Mouse (Mus musculus): ENCODE data around the gene Taf1d.

GRCm38 (mm10) chr9:15337776-15338175 lies 31.8 kb downstream of the Taf1d start:
- no peak for TF ChIP-seq CTCF (IDR thresholded peaks at IDR 0.05; ENCODE audit: control insufficient read depth, insufficient read depth, insufficient replicate concordance, low read depth, low read length)
- TF ChIP-seq POLR2A (IDR thresholded peaks at IDR 0.05; ENCODE audit: control insufficient read depth, low read depth, low read length) = no peak

All from testis, adult 2 months (tissue).